Mouse (Mus musculus) forebrain, embryonic 14.5 days (tissue): ENCODE measurements at regions not wholly inside any gene's neighbourhood (a gene's known extent, or its start where the extent isn't known, plus 50 kb on each side); places are given as distances from the start of the nearest gene placed in this dataset.
"Not testable (repeated sequence)": the region's sequence is repeated elsewhere in the genome, so short reads cannot be mapped to it uniquely, and the experiment has no call there.

Experiments used
- ATAC-seq: fragments of 200-750 bp; cut with Nextera tagmentation; 2 replicates; pipeline ENCODE4 v1.8.0; 2017; ENCODE audit warnings: mild to moderate bottlenecking, moderate library complexity
- DNase-seq: peaks from one replicate; pipeline ENCODE4 v3.0.0-alpha.2; 2015; ENCODE audit warnings: low spot score
- H3K27ac ChIP-seq: fragments of 300-500 bp; sonication (generic); 2 replicates; pipeline ENCODE4 v1.5.1; 2014; ENCODE audit warnings: low read depth, mild to moderate bottlenecking, control low read depth, low read length, moderate library complexity
- H3K27me3 ChIP-seq: fragments of 300-500 bp; sonication (generic); replicated peaks from 2 replicates; pipeline ENCODE4 v1.6.1; 2014; ENCODE audit warnings: low read length, control low read depth, mixed read lengths; ENCODE audit not compliant: control insufficient read depth, insufficient read depth
- H3K36me3 ChIP-seq: fragments of 300-500 bp; sonication (generic); 2 replicates; pipeline ENCODE4 v1.6.1; 2014; ENCODE audit warnings: low read length, control low read depth; ENCODE audit not compliant: control insufficient read depth, insufficient read depth
- H3K4me1 ChIP-seq: fragments of 300-500 bp; sonication (generic); 2 replicates; pipeline ENCODE4 v1.6.1; 2014; ENCODE audit warnings: antibody characterized with exemption, low read length, control low read depth; ENCODE audit not compliant: control insufficient read depth, insufficient read depth
- H3K4me2 ChIP-seq: fragments of 300-500 bp; sonication (generic); 2 replicates; pipeline ENCODE4 v1.6.1; 2014; ENCODE audit warnings: mild to moderate bottlenecking, control low read depth, low read length
- H3K4me3 ChIP-seq: fragments of 300-500 bp; sonication (generic); 2 replicates; pipeline ENCODE4 v1.5.1; 2014; ENCODE audit warnings: low read depth, low read length, control low read depth
- H3K9ac ChIP-seq: fragments of 300-500 bp; sonication (generic); 2 replicates; pipeline ENCODE4 v1.6.1; 2014; ENCODE audit warnings: mild to moderate bottlenecking, low read length, control low read depth, moderate library complexity
- H3K9me3 ChIP-seq: fragments of 300-500 bp; sonication (generic); replicated peaks from 2 replicates; pipeline ENCODE4 v1.6.1; 2016; ENCODE audit warnings: low read length, control low read depth, mixed read lengths; ENCODE audit not compliant: control insufficient read depth
- WGBS: fragments of 180-500 bp; shearing (Covaris S2); extraction: QIAGEN DNeasy Blood & Tissue Kit; methylation state at CpG from one replicate; pipeline ENCODE4 v1.1.7; 2014; 5-methylcytosine and 5-hydroxymethylcytosine counted together

GRCm38 (mm10) chr17:6520001-6520400 is 81.5 kb upstream of the Dynlt1c start:
- H3K36me3 ChIP-seq, H3K4me2 ChIP-seq, DNase-seq, H3K4me1 ChIP-seq, H3K4me3 ChIP-seq, H3K27me3 ChIP-seq, H3K9me3 ChIP-seq, H3K9ac ChIP-seq, H3K27ac ChIP-seq, ATAC-seq: not testable (repeated sequence)
- WGBS = 84% methylated on average over 2 of the region's 2 CpGs

- not testable (repeated sequence) for ATAC-seq, H3K4me2 ChIP-seq, H3K9me3 ChIP-seq, H3K36me3 ChIP-seq, H3K27me3 ChIP-seq, H3K4me3 ChIP-seq, DNase-seq, H3K9ac ChIP-seq, H3K27ac ChIP-seq, H3K4me1 ChIP-seq
- WGBS = 47% methylated on average over 4 of the region's 4 CpGs
These were observed 80.7 kb upstream of the Dynlt1c start for GRCm38 (mm10) chr17:6520751-6521150.

GRCm38 (mm10) chr17:6522185-6522584 is 79.3 kb upstream of the Dynlt1c start:
- H3K9me3 ChIP-seq, H3K4me1 ChIP-seq, H3K9ac ChIP-seq, H3K4me2 ChIP-seq, H3K27ac ChIP-seq, H3K27me3 ChIP-seq, DNase-seq, H3K4me3 ChIP-seq, H3K36me3 ChIP-seq, ATAC-seq: not testable (repeated sequence)
- 79% methylated on average over 4 of the region's 9 CpGs for WGBS

GRCm38 (mm10) chr17:6538723-6539122 is 62.7 kb upstream of the Dynlt1c start:
- H3K36me3 ChIP-seq, H3K9ac ChIP-seq, H3K27me3 ChIP-seq, H3K4me2 ChIP-seq, DNase-seq, H3K27ac ChIP-seq, ATAC-seq, H3K4me3 ChIP-seq, H3K9me3 ChIP-seq, H3K4me1 ChIP-seq: not testable (repeated sequence)
- WGBS = no CpG with 5 or more reads among the region's 5 CpGs

GRCm38 (mm10) chr17:6547064-6547760 is 54.3 kb upstream of the Dynlt1c start:
- H3K9me3 ChIP-seq, H3K27ac ChIP-seq, H3K27me3 ChIP-seq, DNase-seq, H3K4me2 ChIP-seq, H3K4me3 ChIP-seq, H3K9ac ChIP-seq, H3K4me1 ChIP-seq, H3K36me3 ChIP-seq: not testable (repeated sequence)
- ATAC-seq = peak; percentile 96
- WGBS = no CpG with 5 or more reads among the region's 8 CpGs

GRCm38 (mm10) chr17:6547937-6548336 is 53.5 kb upstream of the Dynlt1c start:
- H3K9ac ChIP-seq, H3K4me2 ChIP-seq, H3K9me3 ChIP-seq, H3K27me3 ChIP-seq, H3K4me3 ChIP-seq, DNase-seq, H3K27ac ChIP-seq, H3K36me3 ChIP-seq, H3K4me1 ChIP-seq: not testable (repeated sequence)
- WGBS = no CpG with 5 or more reads among the region's 6 CpGs
- peak; percentile 42 for ATAC-seq
